Mouse (Mus musculus) cortical plate, adult 2 months (tissue): Measurements from ENCODE around the gene Prr29.

ENCODE experiments used
- CTCF ChIP-seq: fragments of 200-500 bp; IDR thresholded peaks from 2 replicates; pipeline ENCODE4 v1.5.1; 2011; ENCODE audit warnings: mild to moderate bottlenecking, control low read depth, low read length; ENCODE audit not compliant: insufficient read depth; ENCODE audit errors: extremely low read depth
- POLR2A ChIP-seq: fragments of 200-500 bp; IDR thresholded peaks from 2 replicates; pipeline ENCODE4 v1.6.1; 2011; ENCODE audit warnings: mild to moderate bottlenecking, low read length, control low read depth; ENCODE audit not compliant: insufficient read depth; ENCODE audit errors: extremely low read depth

- TF ChIP-seq CTCF (peak; percentile 63), POLR2A (no peak)
These were observed 35.6 kb upstream of the Prr29 start for GRCm38 (mm10) chr11:106329682-106330081.
